Mouse (Mus musculus): ENCODE measurements around the gene Wdr93.

DNA sequence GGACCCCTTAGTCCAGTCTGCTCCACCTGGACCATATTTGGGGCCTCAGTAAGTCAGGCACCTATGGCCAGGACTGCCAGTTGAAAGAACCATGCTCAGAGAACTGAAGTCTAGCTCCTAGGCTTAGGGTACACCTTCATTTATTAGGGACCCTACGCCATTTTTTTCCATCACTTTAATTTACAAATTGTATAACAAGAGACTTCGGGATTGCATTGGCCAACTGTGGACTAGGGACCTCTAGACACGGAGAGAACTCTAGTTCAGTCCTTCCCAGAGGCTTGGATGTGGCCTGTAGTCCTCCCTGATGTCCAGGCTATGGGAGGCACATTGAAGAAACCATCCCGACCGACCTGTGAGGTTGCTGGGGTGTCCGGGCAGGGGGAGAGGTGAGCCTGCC, 50.7 kb downstream of the Wdr93 start, which contains the start of gene Mesp1:
- TF ChIP-seq CTCF (IDR thresholded peaks at IDR 0.05; ENCODE audit: extremely low read depth, insufficient read depth, low read length) (no peak), POLR2A (IDR thresholded peaks at IDR 0.05; ENCODE audit: extremely low read depth, insufficient read depth, low read length) (no peak)

Data from cortical plate, adult 2 months (tissue).